Mouse (Mus musculus) T-helper 2 cell (primary cell): ENCODE measurements around the gene Flot2.
"Not testable (repeated sequence)": the region's sequence is repeated elsewhere in the genome, so short reads cannot be mapped to it uniquely, and the experiment has no call there.

ENCODE experiments used
- in situ Hi-C: fragments of 300-600 bp; cut with MboI, MseI; formaldehyde crosslinking; loops from one replicate; pipeline ENCODE4 v1.15.1; 2025; ENCODE audit warnings: high pct_unique_total_duplicates

Flot2 gene

DNA sequence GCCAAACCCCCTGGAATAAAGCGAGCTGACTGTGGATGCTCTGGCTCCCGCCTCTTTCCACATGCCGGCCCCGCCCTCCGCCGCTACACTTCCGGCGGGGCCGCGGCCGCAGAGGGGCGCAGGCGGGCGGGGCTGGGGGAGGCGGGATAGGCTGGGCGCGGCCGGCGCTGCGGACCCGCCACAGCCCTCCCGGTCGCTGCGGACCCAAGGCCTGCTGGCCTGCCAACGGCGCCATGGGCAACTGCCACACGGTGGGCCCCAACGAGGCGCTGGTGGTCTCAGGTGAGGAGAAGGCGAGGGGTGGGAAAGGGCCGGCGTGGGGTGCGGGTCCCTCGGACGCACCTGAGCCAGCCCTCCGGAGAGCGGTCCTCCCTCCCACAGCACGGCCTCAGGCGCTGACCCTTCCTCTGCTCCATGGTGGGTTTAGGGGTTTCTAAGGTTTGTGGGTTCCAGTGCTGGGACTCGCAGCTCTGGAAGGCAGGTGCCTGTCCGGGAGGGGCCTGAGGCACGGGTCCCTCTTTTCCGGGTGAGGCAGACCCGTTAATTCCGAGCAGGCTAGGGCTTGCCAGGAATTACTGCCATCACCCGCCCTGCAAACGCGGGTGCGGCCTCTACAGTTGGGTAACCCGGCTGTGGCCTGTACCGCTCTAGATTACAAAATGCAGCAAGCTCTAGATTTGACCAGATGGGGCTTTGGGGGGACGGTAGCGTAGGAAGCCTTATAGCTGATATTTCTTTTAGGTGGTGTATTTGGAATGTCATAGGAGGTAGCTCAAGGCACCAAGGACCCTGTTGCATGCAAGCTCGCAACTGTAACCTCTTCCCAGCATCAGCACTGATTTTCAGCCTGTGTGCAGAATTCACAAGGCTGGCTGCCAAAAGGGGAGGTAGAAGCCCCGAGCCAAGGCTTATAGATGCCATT is at the start of gene Flot2:
TSS of gene Flot2 (plus strand) at position 101 of the 922 bp plus-strand sequence.
- in situ Hi-C loops = no loop called here

DNA sequence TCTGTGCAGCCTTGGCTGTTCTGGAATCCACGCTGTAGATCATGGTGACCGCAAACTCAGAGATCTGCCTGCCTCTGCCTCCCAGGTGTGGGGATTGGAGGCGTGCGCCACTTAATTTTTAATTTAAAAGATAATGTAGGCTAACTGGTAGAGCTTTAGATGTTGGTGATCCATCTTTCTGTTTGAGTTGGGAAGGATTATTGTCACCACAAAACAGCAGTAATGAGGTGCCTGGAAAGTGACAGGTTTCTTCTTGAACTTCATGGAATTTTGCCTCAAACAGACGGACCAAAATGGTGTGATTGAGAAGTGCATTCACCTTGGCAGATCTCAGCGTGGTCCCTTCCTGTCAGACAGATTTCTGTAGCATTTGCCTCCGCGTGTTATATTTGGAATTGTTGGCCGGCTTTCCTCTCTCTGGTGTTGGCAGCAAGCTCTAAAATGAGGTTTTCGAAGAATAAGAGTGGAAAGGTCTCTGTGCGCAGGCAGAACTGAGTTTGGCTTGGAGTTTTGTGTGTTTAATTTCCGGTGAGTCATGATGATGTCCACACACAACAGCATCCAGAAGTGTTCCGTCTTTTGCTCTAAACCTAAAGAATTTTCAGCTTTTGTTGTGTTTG is 48.5 kb upstream of the Flot2 start:
- in situ Hi-C loops = loop anchor here (5.0 kb wide), 1 partner anchor 33 kb away; no protein-coding TSS in a partner anchor

DNA sequence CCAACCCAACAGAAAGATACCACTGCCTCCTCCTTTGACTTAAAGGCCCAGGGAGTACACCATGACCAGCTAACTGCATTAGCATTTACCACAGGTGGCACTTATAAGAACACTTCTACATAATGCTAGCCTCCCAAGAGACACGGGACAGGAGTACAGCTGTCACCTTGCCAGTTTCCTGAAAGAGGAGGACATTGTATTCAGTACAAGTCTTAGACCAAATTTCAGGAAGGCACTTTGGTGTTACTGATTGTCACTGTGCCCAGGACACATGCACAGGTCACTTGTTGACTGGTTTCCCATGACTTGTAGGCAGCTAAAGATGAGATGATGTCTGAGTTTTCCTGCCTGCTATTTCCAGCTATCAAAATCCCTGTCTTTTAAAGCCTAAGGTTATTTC is 42.2 kb upstream of the Flot2 start:
- in situ Hi-C loops = no loop called here

DNA sequence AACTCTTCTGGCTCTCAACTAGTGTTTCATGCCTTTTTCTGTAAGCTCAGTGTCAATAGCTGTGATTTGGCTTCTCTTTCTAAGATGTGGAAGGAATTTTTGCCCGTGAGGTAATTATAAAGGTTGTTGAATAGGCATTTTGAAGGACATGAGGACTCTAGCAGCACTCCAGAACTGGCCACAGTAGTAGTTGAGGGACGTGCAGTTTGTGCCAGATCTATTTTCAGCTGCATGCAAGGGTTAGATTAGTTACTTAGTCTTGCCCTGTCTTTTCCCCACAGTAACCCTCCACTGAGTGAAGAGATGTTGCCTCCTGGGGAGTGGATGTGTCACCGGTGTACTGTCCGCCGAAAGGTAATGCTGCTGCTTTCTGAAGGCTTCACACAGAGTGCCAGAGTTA is 31.3 kb upstream of the Flot2 start:
- in situ Hi-C loops = no loop called here

DNA sequence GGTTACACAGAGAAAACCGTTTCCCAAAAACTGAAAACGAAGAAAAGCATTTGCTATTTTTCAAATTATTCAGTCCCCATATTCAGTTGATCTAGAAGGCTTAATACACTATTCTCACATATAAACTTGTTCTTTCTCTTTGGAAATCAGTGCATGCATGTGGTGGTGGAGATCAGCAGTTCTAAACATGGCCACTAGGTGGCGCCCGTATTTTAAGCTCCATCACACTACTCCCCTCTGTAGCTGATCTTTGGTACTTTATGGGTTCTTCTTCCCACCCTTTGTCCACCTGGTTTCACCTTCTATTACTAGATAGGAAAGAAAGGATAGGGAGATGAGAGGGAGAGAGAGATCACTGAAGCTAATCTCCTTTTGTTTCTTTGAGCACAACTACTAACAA is 18.1 kb upstream of the Flot2 start:
- in situ Hi-C loops = loop anchor here (5.0 kb wide), 1 partner anchor 32 kb away; no protein-coding TSS in a partner anchor

DNA sequence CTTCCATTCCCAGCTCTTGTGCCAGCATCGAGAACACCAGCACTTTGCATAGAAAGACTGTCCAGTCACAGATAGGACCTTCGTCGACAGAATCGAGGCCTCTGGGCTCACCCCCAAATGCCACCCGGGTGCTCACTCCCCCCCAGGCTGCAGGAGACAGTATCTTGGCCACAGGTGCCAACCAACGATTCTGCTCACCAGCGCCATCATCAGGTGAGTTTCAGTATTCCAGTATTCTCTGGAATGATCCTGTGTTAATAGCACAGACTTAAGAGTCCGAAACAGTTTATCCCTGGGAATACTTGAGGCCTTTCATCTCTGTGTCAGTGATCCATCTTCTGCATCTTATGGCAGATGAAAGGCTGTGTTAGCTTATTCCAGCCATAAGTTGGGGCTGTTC is 14.1 kb upstream of the Flot2 start:
- in situ Hi-C loops = loop anchor here (5.0 kb wide), 1 partner anchor 36 kb away; no protein-coding TSS in a partner anchor

DNA sequence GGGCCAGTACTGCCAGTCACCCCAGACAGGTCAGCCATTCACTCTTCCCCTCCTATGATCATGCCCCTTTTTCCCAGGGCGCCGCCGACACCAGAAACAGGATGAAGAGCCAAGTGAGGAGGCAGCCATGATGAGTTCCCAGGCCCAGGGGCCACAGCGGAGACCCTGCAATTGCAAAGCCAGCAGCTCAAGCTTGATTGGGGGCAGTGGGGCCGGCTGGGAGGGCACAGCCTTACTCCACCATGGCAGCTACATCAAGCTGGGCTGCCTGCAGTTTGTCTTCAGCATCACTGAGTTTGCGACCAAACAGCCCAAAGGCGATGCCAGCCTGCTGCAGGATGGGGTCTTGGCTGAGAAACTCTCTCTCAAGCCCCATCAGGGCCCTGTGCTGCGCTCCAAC is 8.5 kb upstream of the Flot2 start:
- in situ Hi-C loops = no loop called here

DNA sequence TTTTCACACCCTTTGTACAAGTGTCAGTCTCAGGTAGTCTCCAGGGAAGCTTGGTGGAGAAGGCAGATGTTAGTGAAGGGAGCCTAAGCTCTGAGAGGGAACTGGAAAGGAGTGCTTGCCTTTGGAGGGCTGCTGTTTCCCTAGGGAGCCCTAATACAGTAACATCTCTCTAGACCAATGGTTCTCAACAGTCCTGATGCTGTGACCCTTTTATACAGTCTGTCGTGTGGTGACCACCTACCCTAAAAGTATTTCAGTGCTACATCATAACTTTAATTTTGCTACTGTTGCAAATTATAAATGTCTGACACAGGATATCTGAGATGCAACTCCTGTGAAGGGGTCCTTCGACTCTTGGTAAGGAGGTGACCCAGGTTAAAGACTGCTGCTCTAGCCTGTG is 7.1 kb upstream of the Flot2 start:
- in situ Hi-C loops = no loop called here

DNA sequence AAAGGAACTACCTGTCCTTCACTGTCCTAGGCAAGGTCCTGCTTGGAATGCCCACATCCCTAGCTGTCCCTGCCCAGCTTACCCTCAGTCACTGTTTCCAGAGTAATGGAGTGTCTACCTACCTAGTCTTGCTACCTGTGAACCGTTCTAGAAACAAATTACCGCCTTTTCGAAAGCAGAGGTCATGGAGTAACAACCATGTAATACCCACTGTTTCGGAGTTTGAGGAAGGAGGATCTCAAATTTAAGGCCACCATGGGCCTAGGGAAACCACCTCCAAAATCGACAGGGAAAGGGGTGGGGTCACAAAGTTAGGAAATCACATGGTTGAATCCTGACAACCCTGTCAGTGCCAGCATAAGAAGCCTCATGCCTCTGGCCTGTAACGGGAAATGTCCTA is 6.3 kb upstream of the Flot2 start:
- in situ Hi-C loops = no loop called here

DNA sequence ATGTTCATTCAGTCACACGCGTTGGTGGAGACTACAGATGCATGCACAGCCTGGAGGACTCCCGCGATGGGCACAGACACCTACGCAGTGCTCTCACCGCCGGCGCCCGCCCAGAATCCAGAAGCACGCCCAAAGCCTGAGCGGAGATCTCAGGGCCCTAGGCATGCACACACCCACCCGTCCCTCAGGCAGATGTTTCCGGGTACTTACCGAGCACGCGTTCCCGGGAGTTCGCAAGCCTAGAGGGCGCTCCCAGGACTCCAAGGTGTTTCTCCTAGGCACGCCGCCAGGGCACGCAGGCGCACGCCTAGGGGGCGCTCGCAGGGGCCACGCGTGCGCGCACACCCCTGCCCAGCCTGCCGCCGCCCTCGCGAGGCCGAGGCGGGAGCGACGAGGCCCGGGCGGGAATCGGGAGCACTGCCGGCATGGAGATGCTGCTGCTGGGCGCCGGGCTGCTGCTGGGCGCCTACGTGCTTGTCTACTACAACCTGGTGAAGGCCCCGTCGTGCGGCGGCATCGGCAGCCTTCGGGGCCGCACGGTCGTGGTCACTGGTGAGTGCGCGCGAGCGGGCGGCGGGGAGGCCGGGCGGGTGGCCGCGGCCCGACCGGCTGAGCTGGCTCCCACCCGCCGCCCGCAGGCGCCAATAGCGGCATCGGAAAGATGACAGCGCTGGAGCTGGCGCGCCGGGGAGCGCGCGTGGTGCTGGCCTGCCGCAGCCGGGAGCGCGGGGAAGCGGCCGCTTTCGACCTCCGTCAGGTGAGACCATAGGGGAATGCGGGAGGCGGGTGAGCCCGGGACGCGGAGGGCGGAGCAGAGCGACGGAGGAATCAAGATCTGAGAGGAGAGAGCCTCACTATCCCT is 5.6 kb upstream of the Flot2 start, which contains the start of gene Dhrs13:
TSS of gene Dhrs13 (plus strand) at position 334 of the 862 bp plus-strand sequence.
- in situ Hi-C loops = no loop called here

DNA sequence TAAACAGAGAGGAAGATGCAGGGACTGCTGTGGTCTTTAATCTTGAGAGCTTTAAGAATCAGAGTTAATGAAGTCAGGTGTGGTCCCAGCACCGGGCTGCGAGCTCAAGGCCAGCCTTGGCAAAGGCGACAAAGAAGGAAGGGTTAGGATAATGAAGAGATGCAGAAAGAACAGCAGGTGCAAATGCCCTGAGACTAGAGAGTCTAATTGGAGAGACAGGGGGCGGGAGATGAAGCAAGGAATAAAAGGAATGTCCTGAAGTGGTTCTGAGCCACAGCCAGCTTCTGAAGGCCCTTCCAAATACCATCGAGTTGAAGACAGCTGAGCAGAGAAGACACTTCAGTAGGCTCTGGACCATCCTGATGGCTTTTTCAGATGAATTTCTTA is 4.9 kb upstream of the Flot2 start:
- in situ Hi-C loops = no loop called here

DNA sequence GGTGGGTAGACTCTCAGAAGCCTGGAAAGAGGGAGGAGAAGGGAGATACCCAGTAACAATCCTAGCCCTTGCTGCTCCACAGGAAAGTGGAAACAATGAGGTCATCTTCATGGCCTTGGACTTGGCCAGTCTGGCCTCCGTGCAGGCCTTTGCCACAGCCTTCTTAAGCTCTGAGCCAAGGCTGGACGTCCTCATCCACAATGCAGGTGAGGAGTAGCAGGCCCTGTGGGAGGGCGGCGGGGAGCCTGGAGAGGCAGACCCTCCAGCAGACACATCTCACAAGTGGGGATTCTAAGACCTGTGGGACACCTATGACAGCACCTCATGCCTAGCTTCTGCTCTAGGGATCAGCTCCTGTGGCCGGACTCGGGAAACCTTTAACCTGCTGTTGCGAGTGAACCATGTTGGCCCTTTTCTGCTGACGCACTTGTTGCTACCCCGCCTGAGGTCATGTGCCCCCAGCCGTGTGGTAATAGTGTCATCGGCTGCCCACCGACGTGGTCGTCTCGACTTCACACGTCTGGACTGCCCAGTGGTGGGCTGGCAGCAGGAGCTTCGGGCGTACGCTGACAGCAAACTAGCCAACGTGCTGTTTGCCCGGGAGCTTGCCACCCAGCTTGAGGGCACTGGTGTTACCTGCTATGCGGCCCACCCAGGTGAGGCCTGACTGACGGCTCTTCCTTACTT is 3.7 kb upstream of the Flot2 start:
- in situ Hi-C loops = no loop called here

DNA sequence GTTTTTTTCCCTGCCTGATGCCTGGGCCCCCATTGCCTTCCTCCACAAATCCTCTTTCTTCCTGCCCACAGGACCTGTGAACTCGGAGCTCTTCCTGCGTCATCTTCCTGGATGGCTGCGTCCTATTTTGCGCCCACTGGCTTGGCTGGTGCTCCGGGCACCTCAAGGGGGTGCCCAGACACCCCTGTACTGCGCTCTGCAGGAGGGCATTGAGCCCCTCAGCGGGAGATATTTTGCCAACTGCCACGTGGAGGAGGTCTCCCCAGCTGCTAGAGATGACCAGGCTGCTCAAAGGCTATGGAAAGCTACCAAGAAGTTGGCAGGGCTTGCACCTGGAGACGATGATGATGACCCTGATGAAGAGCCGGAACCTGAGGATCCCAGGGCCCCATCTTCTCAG is 940 bp upstream of the Flot2 start:
- in situ Hi-C loops = no loop called here

DNA sequence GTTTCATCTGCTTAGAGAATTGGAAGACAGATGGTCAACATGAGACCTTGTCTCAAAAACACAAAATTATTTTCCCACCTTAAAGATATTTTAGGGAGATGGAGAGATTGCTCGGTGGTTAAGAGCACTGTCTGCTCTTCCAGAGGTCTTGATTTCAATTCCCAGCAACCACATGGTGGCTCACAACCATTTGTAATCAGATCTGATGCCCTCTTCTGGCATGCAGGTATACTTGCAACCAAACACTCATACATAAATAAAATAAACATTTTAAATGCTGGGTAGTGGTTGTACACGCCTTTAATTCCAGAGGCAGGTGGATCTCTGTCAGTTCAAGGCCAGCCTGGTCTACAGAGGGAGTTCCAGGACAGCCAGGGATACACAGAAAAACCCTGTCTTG is 3.1 kb downstream of the Flot2 start:
- in situ Hi-C loops = no loop called here

DNA sequence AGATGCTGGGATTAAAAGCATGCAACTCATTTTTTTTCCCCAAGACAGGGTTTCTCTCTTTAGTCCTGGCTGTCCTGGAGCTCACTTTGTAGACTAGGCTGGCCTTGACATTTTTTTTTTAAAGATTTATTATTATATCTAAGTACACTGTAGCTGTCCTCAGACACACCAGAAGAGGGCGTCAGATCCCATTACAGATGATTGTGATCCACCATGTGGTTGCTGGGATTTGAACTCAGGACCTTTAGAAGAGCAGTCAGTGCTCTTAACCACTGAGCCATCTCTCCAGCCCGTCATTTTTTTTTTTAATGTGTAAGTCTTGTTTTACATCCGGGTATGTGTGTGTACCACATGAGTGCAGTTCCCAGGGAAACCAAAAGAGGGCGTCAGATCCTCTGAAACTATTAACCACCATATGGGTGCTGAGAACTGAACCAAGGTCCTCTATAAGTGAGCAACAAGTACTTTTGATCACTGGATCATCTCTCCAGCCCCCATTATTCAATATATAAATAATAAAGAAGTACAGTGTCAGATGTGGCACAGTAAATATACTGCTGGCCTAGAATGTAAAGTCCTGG is 4.6 kb downstream of the Flot2 start:
- in situ Hi-C loops = not testable (repeated sequence)

DNA sequence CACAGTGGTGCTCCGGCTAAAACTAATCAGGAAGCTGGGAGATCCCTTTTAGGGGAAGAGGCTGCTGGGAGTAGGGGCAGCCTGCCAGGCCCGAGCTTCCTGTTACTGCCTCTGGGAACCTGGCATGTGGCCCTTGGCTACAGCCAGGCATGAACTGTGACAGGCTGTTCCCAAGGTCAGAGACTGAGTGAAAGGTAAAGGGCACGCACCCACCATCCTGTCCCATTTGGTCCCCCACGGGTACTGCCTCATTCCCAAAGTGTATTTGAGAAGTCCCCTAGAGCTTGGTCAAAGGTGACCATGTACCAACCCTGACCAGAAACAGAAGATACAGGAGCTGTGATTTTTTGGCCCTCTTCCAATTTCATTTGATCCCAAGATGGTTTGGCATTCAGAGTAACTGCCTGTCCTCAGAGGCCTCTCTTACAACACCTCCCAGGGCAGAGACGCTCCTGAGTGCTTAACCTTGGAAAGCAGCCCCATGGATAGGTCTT is 7.1 kb downstream of the Flot2 start:
- in situ Hi-C loops = no loop called here

DNA sequence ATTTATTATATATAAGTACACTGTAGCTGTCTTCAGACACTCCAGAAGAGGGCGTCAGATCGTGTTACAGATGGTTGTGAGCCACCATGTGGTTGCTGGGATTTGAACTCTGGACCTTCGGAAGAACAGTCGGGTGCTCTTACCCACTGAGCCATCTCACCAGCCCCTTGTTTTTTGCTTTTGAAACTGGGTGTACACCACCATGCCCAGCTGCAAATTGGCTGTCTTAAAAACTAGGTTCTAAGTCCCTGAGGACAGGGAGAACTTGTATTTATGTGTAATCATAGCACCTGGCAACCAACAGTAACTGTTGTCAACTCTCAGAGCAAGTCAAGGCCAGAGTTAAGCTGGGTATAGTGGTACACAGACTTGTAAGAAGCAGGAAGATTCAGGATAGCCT is 10.9 kb downstream of the Flot2 start:
- in situ Hi-C loops = not testable (repeated sequence)

DNA sequence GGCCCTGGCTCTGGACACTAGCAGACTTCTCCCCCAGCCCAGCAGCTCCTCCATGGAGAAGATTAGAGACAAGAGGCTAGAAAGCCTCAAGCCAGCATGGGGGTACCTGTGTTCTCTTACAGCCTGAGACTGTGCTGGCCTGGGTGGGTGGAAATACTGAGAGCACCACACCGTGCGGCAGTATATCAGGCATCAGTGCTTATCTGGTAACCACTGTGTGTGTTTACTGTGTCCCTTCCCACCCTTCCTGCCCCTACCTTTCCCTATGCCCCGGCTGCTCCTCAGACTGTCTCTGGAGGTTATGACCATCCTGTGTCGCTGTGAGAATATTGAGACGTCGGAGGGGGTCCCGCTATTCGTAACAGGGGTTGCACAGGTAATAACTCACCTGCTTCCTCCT is 15.3 kb downstream of the Flot2 start:
- in situ Hi-C loops = no loop called here

DNA sequence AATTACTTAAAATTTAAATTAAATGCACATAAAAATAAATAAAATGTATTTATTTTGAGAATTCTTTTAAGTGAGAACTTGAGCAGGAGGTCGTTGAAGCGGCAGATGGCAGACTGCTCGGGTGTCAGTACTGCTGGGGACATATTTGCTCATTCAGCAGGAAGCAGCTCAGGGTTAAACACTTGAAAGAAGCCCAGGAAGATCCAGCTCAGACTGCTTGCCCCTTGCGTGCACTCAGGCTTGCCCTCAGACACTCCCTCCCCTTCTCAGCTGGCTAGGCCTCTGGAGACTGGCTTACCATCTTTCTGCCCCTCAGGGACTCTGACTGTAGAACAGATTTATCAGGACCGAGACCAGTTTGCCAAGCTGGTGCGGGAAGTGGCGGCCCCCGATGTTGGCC is 19.2 kb downstream of the Flot2 start:
- in situ Hi-C loops = loop anchor here (5.0 kb wide), 1 partner anchor 90 kb away; no protein-coding TSS in a partner anchor
